Mouse (Mus musculus): ENCODE measurements around the gene Mapkapk3. TPM values are rescaled to one million over a fixed set of nuclear protein-coding genes. Genes with fewer than 3 reads are reported as not detected.
"Not testable (repeated sequence)": the region's sequence is repeated elsewhere in the genome, so short reads cannot be mapped to it uniquely, and the experiment has no call there.

The Mapkapk3 gene
- total RNA-seq, 1 experiment from 2014 or later = 71.9 TPM

DNA sequence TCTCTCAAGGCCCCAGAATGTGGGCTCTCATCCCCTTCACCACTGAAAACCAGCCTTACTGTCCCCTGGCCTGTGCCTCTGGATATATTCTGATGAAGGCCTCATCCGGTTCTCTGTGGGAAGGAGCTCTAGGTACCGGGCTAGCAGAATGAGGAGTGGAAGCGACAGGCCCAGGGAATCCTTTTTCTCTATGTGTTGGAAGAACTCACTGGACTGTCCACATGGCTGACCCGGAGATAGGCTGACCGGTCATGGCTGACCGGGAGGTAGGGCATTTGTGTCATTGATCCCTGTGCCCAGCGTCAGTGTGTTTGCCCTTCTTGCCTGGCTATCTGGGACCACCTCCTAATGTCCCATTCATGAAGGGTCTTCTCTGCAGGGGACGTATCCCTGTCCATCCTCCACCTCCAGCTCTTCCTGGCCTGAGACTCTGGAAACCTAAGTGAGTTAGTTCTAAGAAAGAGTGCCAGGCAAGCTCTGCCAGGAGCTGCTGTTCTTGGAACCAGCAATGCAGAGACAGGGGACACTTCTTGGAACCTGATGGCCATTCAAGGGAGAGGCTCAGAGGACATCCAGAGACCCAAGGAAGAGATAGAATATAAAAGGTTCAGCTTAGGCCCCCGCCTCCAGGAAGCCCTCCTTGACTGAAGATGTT, 18.8 kb upstream of the Mapkapk3 start:
- no peak for ATAC-seq (replicated peaks; ENCODE audit: low read depth, poor library complexity, severe bottlenecking)

- no peak for ATAC-seq (replicated peaks; ENCODE audit: low read depth, poor library complexity, severe bottlenecking)
Observed at GRCm38 (mm10) chr9:107307886-107308285, 18.2 kb upstream of the Mapkapk3 start.

GRCm38 (mm10) chr9:107307099-107307872, 17.6 kb upstream of the Mapkapk3 start:
- peak; percentile 67 for ATAC-seq (replicated peaks; ENCODE audit: low read depth, poor library complexity, severe bottlenecking)

DNA sequence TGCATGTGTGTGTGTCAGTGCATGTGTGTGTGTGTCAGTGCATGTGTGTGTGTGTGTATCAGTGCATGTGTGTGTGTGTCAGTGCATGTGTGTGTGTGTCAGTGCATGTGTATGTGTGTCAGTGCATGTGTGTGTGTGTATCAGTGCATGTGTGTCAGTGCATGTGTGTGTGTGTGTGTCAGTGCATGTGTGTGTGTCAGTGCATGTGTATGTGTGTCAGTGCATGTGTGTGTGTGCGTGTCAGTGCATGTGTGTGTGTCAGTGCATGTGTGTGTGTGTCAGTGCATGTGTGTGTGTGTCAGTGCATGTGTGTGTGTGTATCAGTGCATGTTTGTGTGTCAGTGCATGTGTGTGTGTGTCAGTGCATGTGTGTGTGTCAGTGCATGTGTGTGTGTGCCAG, 17.0 kb upstream of the Mapkapk3 start:
- ATAC-seq (replicated peaks; ENCODE audit: low read depth, poor library complexity, severe bottlenecking) = not testable (repeated sequence)

- peak; percentile 59 for ATAC-seq (replicated peaks; ENCODE audit: low read depth, poor library complexity, severe bottlenecking)
Observed at GRCm38 (mm10) chr9:107305601-107306542, 16.2 kb upstream of the Mapkapk3 start.

- no peak for ATAC-seq (replicated peaks; ENCODE audit: low read depth, poor library complexity, severe bottlenecking)
Observed at GRCm38 (mm10) chr9:107305012-107305411, 15.3 kb upstream of the Mapkapk3 start.

DNA sequence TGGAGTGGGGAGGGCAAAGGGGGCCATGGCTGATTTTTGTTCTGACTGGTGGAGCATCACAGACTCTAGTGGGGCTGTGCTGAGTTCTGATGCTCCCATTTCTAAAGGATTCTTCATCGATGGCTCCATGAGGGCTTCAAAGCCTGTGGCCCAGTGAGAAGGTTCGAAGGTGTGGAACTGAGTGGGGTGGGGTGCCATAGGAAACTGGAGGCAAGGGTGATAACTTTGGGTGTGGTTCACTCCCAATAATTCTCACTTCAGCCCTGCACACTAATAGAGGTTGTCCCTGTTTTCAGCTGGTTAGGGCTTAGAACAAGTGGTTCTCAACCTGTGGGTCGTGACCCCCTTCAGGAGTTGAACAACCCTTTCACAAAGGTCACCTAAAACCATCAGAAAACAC, 14.7 kb upstream of the Mapkapk3 start:
- ATAC-seq (replicated peaks; ENCODE audit: low read depth, poor library complexity, severe bottlenecking) = no peak

- no peak for ATAC-seq (replicated peaks; ENCODE audit: low read depth, poor library complexity, severe bottlenecking)
Observed at GRCm38 (mm10) chr9:107303900-107304299, 14.2 kb upstream of the Mapkapk3 start.

- no peak for ATAC-seq (replicated peaks; ENCODE audit: low read depth, poor library complexity, severe bottlenecking)
Observed at GRCm38 (mm10) chr9:107303121-107303820, 13.6 kb upstream of the Mapkapk3 start.

DNA sequence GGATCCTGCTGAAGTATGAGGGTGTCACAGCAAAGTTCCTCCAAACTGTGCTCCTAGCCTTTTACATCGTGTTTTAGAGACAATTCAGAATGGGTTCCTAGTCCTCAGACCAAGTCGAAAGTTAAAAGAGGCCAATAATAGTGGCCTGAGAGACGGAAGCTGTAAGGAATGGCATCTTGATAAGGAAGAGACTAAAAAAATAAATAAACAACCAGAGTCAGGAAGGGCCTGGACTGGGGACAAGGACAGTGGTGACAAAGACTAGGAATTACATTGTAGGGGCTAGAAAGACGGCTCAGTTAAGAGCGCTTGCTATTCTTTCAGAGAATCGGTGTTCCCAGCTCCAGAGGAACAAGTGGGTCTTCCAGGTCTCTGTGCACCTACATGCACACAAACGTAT, 12.9 kb upstream of the Mapkapk3 start:
- ATAC-seq (replicated peaks; ENCODE audit: low read depth, poor library complexity, severe bottlenecking) = no peak

DNA sequence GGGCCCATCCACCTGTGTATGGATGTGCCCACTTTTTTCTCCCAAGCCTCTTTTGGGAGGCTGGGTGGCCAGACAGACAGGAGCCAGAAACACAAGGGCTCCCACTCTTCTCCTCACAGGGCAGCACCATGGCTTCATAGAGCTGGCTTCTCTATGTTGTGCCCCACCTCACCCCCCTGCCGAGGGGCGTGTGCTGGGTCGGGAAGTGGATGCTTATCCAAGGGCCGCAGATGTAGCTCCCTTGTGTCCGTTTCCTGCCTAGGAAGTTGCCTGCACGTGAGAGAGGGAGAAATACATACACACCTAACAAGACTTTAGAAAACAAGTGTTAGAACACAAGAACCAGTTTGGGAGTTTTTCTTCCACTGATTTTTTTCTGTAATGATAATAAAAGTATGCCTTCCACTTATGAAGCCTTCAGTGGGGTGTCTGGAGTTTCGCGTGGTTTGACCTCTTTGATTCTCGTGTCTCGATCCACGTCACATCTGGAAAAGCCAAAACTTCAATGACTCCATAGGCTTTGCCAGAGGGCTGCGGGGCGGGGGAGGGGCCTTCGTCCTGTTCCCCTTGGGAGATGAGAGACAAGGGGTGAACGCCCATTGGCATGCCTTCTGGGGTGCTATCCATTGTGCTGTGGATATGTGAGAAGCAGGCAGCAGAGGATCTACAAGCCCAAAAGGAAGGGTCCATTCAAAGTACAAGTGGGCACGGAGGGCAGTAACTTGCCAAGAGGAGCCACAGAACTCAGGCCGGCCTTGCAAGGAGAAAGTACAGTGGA, 12.1 kb upstream of the Mapkapk3 start:
- ATAC-seq (replicated peaks; ENCODE audit: low read depth, poor library complexity, severe bottlenecking) = no peak

GRCm38 (mm10) chr9:107300224-107300973, 10.7 kb upstream of the Mapkapk3 start:
- ATAC-seq (replicated peaks; ENCODE audit: low read depth, poor library complexity, severe bottlenecking) = no peak

GRCm38 (mm10) chr9:107299783-107300182, 10.1 kb upstream of the Mapkapk3 start:
- ATAC-seq (replicated peaks; ENCODE audit: low read depth, poor library complexity, severe bottlenecking) = no peak

- ATAC-seq (replicated peaks; ENCODE audit: low read depth, poor library complexity, severe bottlenecking) = no peak
Observed at GRCm38 (mm10) chr9:107298876-107299275, 9.2 kb upstream of the Mapkapk3 start.

DNA sequence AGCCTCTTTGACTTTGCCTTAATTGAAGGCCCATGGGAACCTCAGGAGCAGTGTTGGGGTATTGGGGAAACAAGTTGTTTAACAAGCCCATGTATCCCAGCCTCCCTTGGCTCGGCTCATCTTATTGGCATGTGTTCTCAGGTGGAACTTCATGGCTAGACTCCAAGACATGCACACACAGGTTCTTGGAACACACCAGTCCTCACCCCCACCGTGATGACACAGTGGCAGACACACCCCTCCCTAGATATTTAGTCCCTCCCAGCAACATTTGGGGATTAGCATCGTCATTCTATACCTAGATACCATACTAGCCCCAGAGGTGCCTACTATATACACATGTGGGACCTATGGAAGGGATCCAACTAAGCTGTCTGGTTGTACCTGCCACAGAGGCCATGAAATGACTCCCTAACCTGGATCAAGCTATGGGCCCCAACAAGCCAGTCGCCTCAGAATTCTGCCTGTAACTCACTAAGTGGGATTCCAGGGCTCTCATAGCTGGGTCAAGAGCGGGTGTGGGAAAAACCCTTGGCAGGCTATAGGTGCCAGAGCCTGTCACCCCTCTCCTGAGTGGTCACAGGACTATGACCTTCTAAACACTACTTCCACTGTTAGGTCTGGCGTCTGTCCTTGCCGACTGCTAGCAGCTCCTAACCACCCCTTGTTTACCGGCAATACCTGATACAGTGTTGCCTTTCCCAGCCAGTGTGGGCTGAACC, 8.5 kb upstream of the Mapkapk3 start:
- no peak for ATAC-seq (replicated peaks; ENCODE audit: low read depth, poor library complexity, severe bottlenecking)

GRCm38 (mm10) chr9:107297658-107298057, 8.0 kb upstream of the Mapkapk3 start:
- ATAC-seq (replicated peaks; ENCODE audit: low read depth, poor library complexity, severe bottlenecking) = no peak

DNA sequence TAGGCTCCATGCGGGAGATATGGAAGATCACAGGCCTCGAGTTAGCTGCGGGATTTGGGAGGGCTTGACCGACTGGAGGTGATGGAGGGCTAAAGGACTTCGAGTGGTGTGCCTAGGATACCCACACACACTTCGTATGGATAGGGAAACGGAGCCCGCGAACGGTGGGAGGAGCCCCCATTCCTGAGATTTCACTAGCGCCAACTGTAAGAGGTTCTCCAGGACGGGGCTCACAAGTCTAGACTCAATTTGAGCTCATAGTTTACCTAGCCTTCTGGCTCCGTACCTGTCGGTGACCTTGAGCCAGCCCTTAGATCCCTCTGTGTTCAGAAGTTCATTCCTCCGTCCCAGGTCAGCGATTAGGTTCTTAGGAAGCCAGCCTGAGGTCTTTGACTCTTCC, 7.4 kb upstream of the Mapkapk3 start:
- peak; percentile 0; the same call in 1 of the 2 replicates for ATAC-seq (replicated peaks; ENCODE audit: low read depth, poor library complexity, severe bottlenecking)

DNA sequence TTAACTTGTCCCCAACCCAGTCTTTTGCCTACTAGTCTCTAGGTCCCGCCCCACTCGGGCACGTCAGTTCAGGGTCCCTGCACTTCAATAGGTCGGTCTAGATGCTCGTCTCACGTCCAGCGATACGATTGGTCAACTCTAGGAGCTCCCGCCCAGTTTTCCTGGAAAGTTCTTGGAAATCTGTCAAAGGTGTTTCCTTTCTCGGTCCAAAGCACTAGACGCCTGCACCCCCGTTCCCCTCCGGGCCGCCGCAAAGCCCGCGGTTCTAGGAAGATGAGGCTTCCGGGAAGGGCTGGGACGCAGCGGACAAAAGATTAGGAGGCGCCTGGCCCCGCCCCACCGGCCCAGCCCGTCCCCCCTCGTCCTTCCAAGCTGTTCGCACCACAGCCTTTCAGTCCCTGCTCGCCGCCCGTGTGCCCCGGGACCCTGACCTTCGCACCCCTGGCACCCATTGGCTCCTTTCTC, 6.9 kb upstream of the Mapkapk3 start:
- peak; percentile 84 for ATAC-seq (replicated peaks; ENCODE audit: low read depth, poor library complexity, severe bottlenecking)
